ENCODE assay signal across 8 mouse cellular contexts in the genomic region with DNA sequence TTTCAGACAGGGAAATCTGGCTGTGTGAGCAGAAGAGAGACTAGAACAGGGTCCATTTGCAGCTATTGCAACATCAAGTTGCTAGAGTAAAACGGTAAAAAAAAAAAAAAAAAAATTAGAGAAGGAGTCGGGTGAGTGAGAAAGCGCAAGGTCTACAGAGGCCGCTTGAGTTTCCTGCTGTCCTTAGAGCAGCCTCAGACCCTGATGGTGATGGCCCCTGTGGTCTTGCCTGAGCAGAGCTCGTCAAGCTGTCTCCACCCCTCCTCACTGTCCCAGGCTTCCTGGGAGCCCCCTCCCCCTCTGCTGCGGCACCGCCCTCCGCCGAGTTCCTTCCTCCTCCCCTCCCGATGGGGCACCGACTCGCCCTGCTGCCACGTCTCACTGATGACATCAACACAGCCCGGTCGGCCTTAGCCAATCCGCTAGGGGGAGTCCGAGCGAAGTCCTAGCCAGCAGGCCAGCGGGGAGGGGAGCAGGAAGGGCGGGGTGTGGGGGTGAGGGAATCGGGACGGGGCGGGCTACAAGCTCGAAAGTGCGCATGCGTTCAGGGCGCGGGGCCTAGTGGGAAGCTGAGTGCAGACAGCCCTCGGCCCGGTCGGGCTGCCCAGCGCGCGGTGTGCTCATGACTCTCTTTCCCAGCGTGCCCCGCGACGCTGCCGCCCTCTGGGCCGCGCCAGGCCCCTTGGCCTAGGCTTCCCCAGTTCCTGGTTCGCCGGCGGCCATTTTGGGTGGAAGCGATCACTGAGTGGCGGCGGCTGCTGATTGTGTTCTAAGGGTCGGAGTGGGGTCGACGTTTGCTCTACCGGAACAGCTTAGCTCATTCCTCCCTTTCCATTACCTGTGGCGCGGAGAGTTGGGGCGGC. TPM values are rescaled to one million over a fixed set of nuclear protein-coding genes. Genes with fewer than 3 reads are reported as not detected.
DNase-seq lines count a peak whose midpoint lies in the region; ATAC-seq and TF ChIP-seq lines count a peak whose summit lies in the region.

A gene (plus strand): TSS at position 720 of the 863 bp plus-strand sequence.

- whole genome bisulfite sequencing in hindbrain, postnatal 0 days: under 1% methylated on average over 51 of the region's 54 CpGs

- H3K4me2 ChIP-seq in hindbrain, postnatal 0 days (ENCODE audit: low read depth, low read length): peak within 1 kb of the TSS; percentile 85

- peak within 1 kb of the TSS; percentile 99 for H3K27ac ChIP-seq in gastrocnemius, adult 2 months
- peak within 1 kb of the TSS; percentile 99 for H3K27ac ChIP-seq in hindbrain, postnatal 0 days
- H3K27ac ChIP-seq in left cerebral cortex, adult 2 months: peak within 1 kb of the TSS; percentile 95

- peaks cover 13% of the 10 kb centered on the region; the same call in 1 of the 2 replicates for H3K4me1 ChIP-seq in hindbrain, postnatal 0 days (ENCODE audit: insufficient read depth, low read length)

- ATAC-seq in common myeloid progenitor, adult 5-6 weeks (replicated peaks; ENCODE audit: low read depth, poor library complexity, severe bottlenecking): peak; percentile 92
- peak; percentile 98 for ATAC-seq in hindbrain, postnatal 0 days
- peak; percentile 86 for ATAC-seq in megakaryocyte, adult 5-6 weeks (ENCODE audit: poor library complexity, severe bottlenecking)

- TF ChIP-seq CTCF in gastrocnemius, adult 2 months (IDR thresholded peaks at IDR 0.05): peak; percentile 65
- peak; percentile 88 for TF ChIP-seq CTCF in hindbrain, postnatal 0 days (IDR thresholded peaks at IDR 0.05; ENCODE audit: low read depth)
- TF ChIP-seq CTCF in left cerebral cortex, adult 2 months (IDR thresholded peaks at IDR 0.05): peak; percentile 68

- intact Hi-C loops in gastrocnemius, adult 2 months (cut with DNase I): loop anchor here (5.0 to 10.0 kb wide), 5 partner anchors 46 to 344 kb away; a partner anchor contains a TSS
- intact Hi-C loops in left cerebral cortex, adult 2 months (cut with DNase I): loop anchor here (2.0 to 10.0 kb wide), 8 partner anchors 46 to 540 kb away; a partner anchor contains a TSS

- H3K4me3 ChIP-seq in gastrocnemius, adult 2 months: peak within 1 kb of the TSS; percentile 97
- H3K4me3 ChIP-seq in hindbrain, postnatal 0 days (ENCODE audit: low read length): peak within 1 kb of the TSS; percentile 60
- peak within 1 kb of the TSS; percentile 90 for H3K4me3 ChIP-seq in left cerebral cortex, adult 2 months

- peak; percentile 100 for DNase-seq in ZHBTc4 (ENCODE audit: low read depth, low spot score)
- peak; percentile 100 for DNase-seq in gastrocnemius, adult 2 months
- peak; percentile 100 for DNase-seq in hindbrain, postnatal 0 days (ENCODE audit: low spot score)
- peak; percentile 100 for DNase-seq in left cerebral cortex, adult 2 months (ENCODE audit: extremely low spot score in 1 of 2, low spot score in 2 of 2)
- peak; percentile 100 for DNase-seq in right cerebral cortex, adult 2 months (ENCODE audit: low spot score in 2 of 2)
- peak; percentile 100 for DNase-seq in urinary bladder, postnatal 14 days (ENCODE audit: low spot score)

- no peaks in the 10 kb centered on the region for H3K27me3 ChIP-seq in hindbrain, postnatal 0 days (ENCODE audit: insufficient read depth, low read length)

- H3K9ac ChIP-seq in hindbrain, postnatal 0 days (replicated peaks; ENCODE audit: low read length): peak within 1 kb of the TSS; percentile 93

- H3K36me3 ChIP-seq in hindbrain, postnatal 0 days (ENCODE audit: insufficient read depth, low read length): no peaks in the 10 kb centered on the region

- H3K9me3 ChIP-seq in hindbrain, postnatal 0 days (ENCODE audit: low read length): no peaks in the 10 kb centered on the region

RNA-seq across cellular contexts. Expression of the gene that starts here (rescaled TPM):
- 76.4 and 95.4 TPM in 2 replicates for total RNA-seq in common myeloid progenitor, adult 5-6 weeks (2017)
- total RNA-seq in gastrocnemius, adult 2 months (2021): 10 to 100 TPM; 88.6 to 95.4 TPM
- 92.4 and 100 TPM in 2 replicates for total RNA-seq in hindbrain, postnatal 0 days (2014; rRNA removed)
- polyA plus RNA-seq in hindbrain, postnatal 0 days (2015; fragmentation: Nextera tagmentation; extraction: Ambion mirVana): 310 TPM in 2 replicates
- total RNA-seq in left cerebral cortex, adult 2 months (2021): 100 to 1,000 TPM; 183 to 193 TPM
- 180 and 218 TPM in 2 replicates for total RNA-seq in megakaryocyte, adult 5-6 weeks (2015)
- total RNA-seq in megakaryocyte, adult 5-6 weeks (2017): 91.3 and 119 TPM in 2 replicates

Comparison
In these comparisons a context has a peak if more than half of its experiments do, and no peak if none do; other contexts are left out.
1. Peak in every context shown above with its lines: DNase-seq, ATAC-seq, H3K4me3 ChIP-seq and H3K27ac ChIP-seq.